Mouse (Mus musculus): Measurements from ENCODE around the gene Csnk2a2. TPM values are rescaled to one million over a fixed set of nuclear protein-coding genes. Genes with fewer than 3 reads are reported as not detected.

Gene Csnk2a2
- polyA plus RNA-seq, 1 experiment from 2014 or later: 16.0 TPM

GRCm38 (mm10) chr8:95435471-95435870, 54.4 kb downstream of the Csnk2a2 start:
- peak overlapping the region; percentile 80; the same call in 1 of the 2 replicates for H3K4me2 ChIP-seq
- H3K4me3 ChIP-seq (ENCODE audit: low read depth, low read length): no peak overlapping the region
- H3K27me3 ChIP-seq (ENCODE audit: control insufficient read depth, insufficient read depth, low read length): no peaks in the 10 kb centered on the region
- WGBS (ENCODE audit: insufficient replicate concordance): 92% methylated on average over 9 of the region's 9 CpGs
- 0 out of 2 replicates have a peak overlapping the region, but pooled peaks have one; percentile 46 for H3K27ac ChIP-seq (ENCODE audit: low read depth, low read length)
- H3K36me3 ChIP-seq (ENCODE audit: control insufficient read depth, insufficient read depth, low read length): no peaks in the 10 kb centered on the region
- peaks cover 28% of the 10 kb centered on the region for H3K4me1 ChIP-seq (ENCODE audit: control insufficient read depth, insufficient read depth, low read length)
- ATAC-seq (replicated peaks; ENCODE audit: insufficient number of reproducible peaks, low FRiP score, low TSS enrichment): no peak
- no peak overlapping the region for H3K9ac ChIP-seq (ENCODE audit: low read depth, low read length)
- no peaks in the 10 kb centered on the region for H3K9me3 ChIP-seq (replicated peaks; ENCODE audit: control insufficient read depth, low read length)

- 2% methylated on average over 39 of the region's 51 CpGs for WGBS (ENCODE audit: insufficient replicate concordance)
- peak within 1 kb of the TSS; percentile 93 for H3K9ac ChIP-seq (ENCODE audit: low read depth, low read length)
- H3K9me3 ChIP-seq (replicated peaks; ENCODE audit: control insufficient read depth, low read length): no peaks in the 10 kb centered on the region
Measured at GRCm38 (mm10) chr8:95434686-95435439, 55.0 kb downstream of the Csnk2a2 start, which contains the start of gene Cfap20. Gene Cfap20 (minus strand): TSS chr8:95434869.

GRCm38 (mm10) chr8:95434233-95434632, 55.6 kb downstream of the Csnk2a2 start:
- no peaks in the 10 kb centered on the region for H3K9me3 ChIP-seq (replicated peaks; ENCODE audit: control insufficient read depth, low read length)
- peaks cover 41% of the 10 kb centered on the region for H3K4me1 ChIP-seq (ENCODE audit: control insufficient read depth, insufficient read depth, low read length)
- 2% methylated on average over 25 of the region's 25 CpGs for WGBS (ENCODE audit: insufficient replicate concordance)
- ATAC-seq (replicated peaks; ENCODE audit: insufficient number of reproducible peaks, low FRiP score, low TSS enrichment): peak; percentile 45; the same call in 1 of the 2 replicates
- peak overlapping the region; percentile 93 for H3K27ac ChIP-seq (ENCODE audit: low read depth, low read length)
- peak overlapping the region; percentile 93 for H3K9ac ChIP-seq (ENCODE audit: low read depth, low read length)
- peak overlapping the region; percentile 97 for H3K4me3 ChIP-seq (ENCODE audit: low read depth, low read length)
- H3K36me3 ChIP-seq (ENCODE audit: control insufficient read depth, insufficient read depth, low read length): no peaks in the 10 kb centered on the region
- H3K27me3 ChIP-seq (ENCODE audit: control insufficient read depth, insufficient read depth, low read length): no peaks in the 10 kb centered on the region
- H3K4me2 ChIP-seq: peak overlapping the region; percentile 80

More at GRCm38 (mm10) chr8:95434686-95435439, 55.0 kb downstream of the Csnk2a2 start, which contains the start of gene Cfap20:
- no peaks in the 10 kb centered on the region for H3K27me3 ChIP-seq (ENCODE audit: control insufficient read depth, insufficient read depth, low read length)
- H3K4me2 ChIP-seq: peak within 1 kb of the TSS; percentile 80
- H3K27ac ChIP-seq (ENCODE audit: low read depth, low read length): peak within 1 kb of the TSS; percentile 93
- no peaks in the 10 kb centered on the region for H3K36me3 ChIP-seq (ENCODE audit: control insufficient read depth, insufficient read depth, low read length)
- H3K4me3 ChIP-seq (ENCODE audit: low read depth, low read length): peak within 1 kb of the TSS; percentile 97
- peaks cover 34% of the 10 kb centered on the region for H3K4me1 ChIP-seq (ENCODE audit: control insufficient read depth, insufficient read depth, low read length)
- peak; percentile 93 for ATAC-seq (replicated peaks; ENCODE audit: insufficient number of reproducible peaks, low FRiP score, low TSS enrichment)

GRCm38 (mm10) chr8:95433124-95433523, 56.7 kb downstream of the Csnk2a2 start:
- H3K27me3 ChIP-seq (ENCODE audit: control insufficient read depth, insufficient read depth, low read length): no peaks in the 10 kb centered on the region
- H3K4me2 ChIP-seq: peak overlapping the region; percentile 80
- H3K4me3 ChIP-seq (ENCODE audit: low read depth, low read length): peak overlapping the region; percentile 97
- H3K9ac ChIP-seq (ENCODE audit: low read depth, low read length): peak overlapping the region; percentile 93
- ATAC-seq (replicated peaks; ENCODE audit: insufficient number of reproducible peaks, low FRiP score, low TSS enrichment): no peak
- peaks cover 51% of the 10 kb centered on the region for H3K4me1 ChIP-seq (ENCODE audit: control insufficient read depth, insufficient read depth, low read length)
- WGBS (ENCODE audit: insufficient replicate concordance): 70% methylated on average over 4 of the region's 4 CpGs
- H3K9me3 ChIP-seq (replicated peaks; ENCODE audit: control insufficient read depth, low read length): no peaks in the 10 kb centered on the region
- peak overlapping the region; percentile 17; the same call in 1 of the 2 replicates for H3K27ac ChIP-seq (ENCODE audit: low read depth, low read length)
- H3K36me3 ChIP-seq (ENCODE audit: control insufficient read depth, insufficient read depth, low read length): no peaks in the 10 kb centered on the region

GRCm38 (mm10) chr8:95432471-95432870, 57.4 kb downstream of the Csnk2a2 start:
- 71% methylated on average over 3 of the region's 3 CpGs for WGBS (ENCODE audit: insufficient replicate concordance)
- Histone ChIP-seq H3K27me3 (ENCODE audit: control insufficient read depth, insufficient read depth, low read length) (no peaks in the 10 kb centered on the region), H3K4me2 (peak overlapping the region; percentile 80), H3K27ac (ENCODE audit: low read depth, low read length) (peak overlapping the region; percentile 17; the same call in 1 of the 2 replicates), H3K36me3 (ENCODE audit: control insufficient read depth, insufficient read depth, low read length) (no peaks in the 10 kb centered on the region), H3K4me3 (ENCODE audit: low read depth, low read length) (peak overlapping the region; percentile 97), H3K9ac (ENCODE audit: low read depth, low read length) (no peak overlapping the region; the same call in 1 of the 2 replicates), H3K4me1 (ENCODE audit: control insufficient read depth, insufficient read depth, low read length) (peaks cover 57% of the 10 kb centered on the region), H3K9me3 (replicated peaks; ENCODE audit: control insufficient read depth, low read length) (no peaks in the 10 kb centered on the region)
- no peak for ATAC-seq (replicated peaks; ENCODE audit: insufficient number of reproducible peaks, low FRiP score, low TSS enrichment)

- H3K36me3 ChIP-seq (ENCODE audit: control insufficient read depth, insufficient read depth, low read length): no peaks in the 10 kb centered on the region
- no peaks in the 10 kb centered on the region for H3K27me3 ChIP-seq (ENCODE audit: control insufficient read depth, insufficient read depth, low read length)
- 0 out of 2 replicates have a peak overlapping the region, but pooled peaks have one; percentile 8 for H3K4me3 ChIP-seq (ENCODE audit: low read depth, low read length)
- no peaks in the 10 kb centered on the region for H3K9me3 ChIP-seq (replicated peaks; ENCODE audit: control insufficient read depth, low read length)
- 16% methylated on average over 3 of the region's 3 CpGs for WGBS (ENCODE audit: insufficient replicate concordance)
- peak overlapping the region; percentile 42 for H3K4me2 ChIP-seq
- peak overlapping the region; percentile 2; the same call in 1 of the 2 replicates for H3K9ac ChIP-seq (ENCODE audit: low read depth, low read length)
- peak; percentile 25; the same call in 1 of the 2 replicates for ATAC-seq (replicated peaks; ENCODE audit: insufficient number of reproducible peaks, low FRiP score, low TSS enrichment)
- peaks cover 79% of the 10 kb centered on the region for H3K4me1 ChIP-seq (ENCODE audit: control insufficient read depth, insufficient read depth, low read length)
- peak overlapping the region; percentile 99 for H3K27ac ChIP-seq (ENCODE audit: low read depth, low read length)
Measured at GRCm38 (mm10) chr8:95429945-95430344, 59.9 kb downstream of the Csnk2a2 start.

- no peak overlapping the region for H3K4me3 ChIP-seq (ENCODE audit: low read depth, low read length)
Measured at GRCm38 (mm10) chr8:95427594-95428535, 62.0 kb downstream of the Csnk2a2 start.

GRCm38 (mm10) chr8:95426781-95427281, 63.0 kb downstream of the Csnk2a2 start:
- Histone ChIP-seq H3K4me1 (ENCODE audit: control insufficient read depth, insufficient read depth, low read length) (peaks cover 68% of the 10 kb centered on the region), H3K4me2 (peak overlapping the region; percentile 43), H3K27ac (ENCODE audit: low read depth, low read length) (peak overlapping the region; percentile 99), H3K36me3 (ENCODE audit: control insufficient read depth, insufficient read depth, low read length) (peaks cover 4% of the 10 kb centered on the region; the same call in 1 of the 2 replicates), H3K27me3 (ENCODE audit: control insufficient read depth, insufficient read depth, low read length) (no peaks in the 10 kb centered on the region), H3K9me3 (replicated peaks; ENCODE audit: control insufficient read depth, low read length) (no peaks in the 10 kb centered on the region), H3K4me3 (ENCODE audit: low read depth, low read length) (no peak overlapping the region), H3K9ac (ENCODE audit: low read depth, low read length) (peak overlapping the region; percentile 56)
- ATAC-seq (replicated peaks; ENCODE audit: insufficient number of reproducible peaks, low FRiP score, low TSS enrichment): peak; percentile 64
- WGBS (ENCODE audit: insufficient replicate concordance): 19% methylated on average over 2 of the region's 2 CpGs

More at GRCm38 (mm10) chr8:95427594-95428535, 62.0 kb downstream of the Csnk2a2 start:
- no peaks in the 10 kb centered on the region for H3K9me3 ChIP-seq (replicated peaks; ENCODE audit: control insufficient read depth, low read length)
- 30% methylated on average over 12 of the region's 12 CpGs for WGBS (ENCODE audit: insufficient replicate concordance)
- H3K4me2 ChIP-seq: peak overlapping the region; percentile 43
- peak overlapping the region; percentile 56 for H3K9ac ChIP-seq (ENCODE audit: low read depth, low read length)
- H3K27me3 ChIP-seq (ENCODE audit: control insufficient read depth, insufficient read depth, low read length): no peaks in the 10 kb centered on the region
- peaks cover 77% of the 10 kb centered on the region for H3K4me1 ChIP-seq (ENCODE audit: control insufficient read depth, insufficient read depth, low read length)
- no peaks in the 10 kb centered on the region; the same call in 1 of the 2 replicates for H3K36me3 ChIP-seq (ENCODE audit: control insufficient read depth, insufficient read depth, low read length)
- H3K27ac ChIP-seq (ENCODE audit: low read depth, low read length): peak overlapping the region; percentile 99
- ATAC-seq (replicated peaks; ENCODE audit: insufficient number of reproducible peaks, low FRiP score, low TSS enrichment): 0 out of 2 replicates have a peak, but pooled peaks have one; percentile 8

Measured in heart, embryonic 11.5 days (tissue).